Mouse (Mus musculus): ENCODE measurements around the gene Cd177. TPM values are rescaled to one million over a fixed set of nuclear protein-coding genes. Genes with fewer than 3 reads are reported as not detected.
"Not testable (repeated sequence)": the region's sequence is repeated elsewhere in the genome, so short reads cannot be mapped to it uniquely, and the experiment has no call there.

The Cd177 gene
- 0.66 and 1.3 TPM in 2 replicates for polyA plus RNA-seq (2015; fragmentation: Nextera tagmentation; extraction: Ambion mirVana)

DNA sequence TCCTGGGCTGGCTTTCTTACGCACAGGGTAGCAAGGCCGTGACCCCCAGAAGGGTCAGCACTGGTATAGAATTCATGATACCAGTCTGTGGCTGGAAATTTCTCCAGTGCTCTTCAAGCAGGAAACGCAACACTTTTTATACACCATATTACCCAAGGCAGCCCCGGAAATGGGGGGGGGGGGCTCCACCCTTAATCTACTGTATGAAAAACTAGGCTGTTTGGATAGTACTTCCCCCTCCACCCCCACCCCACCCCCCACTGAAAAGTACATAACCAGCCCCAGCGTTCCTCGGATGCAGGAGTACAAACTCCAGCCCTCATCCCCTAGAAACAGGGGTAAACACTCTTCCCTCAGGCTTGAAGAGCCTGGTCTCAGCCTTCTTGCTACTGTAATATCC lies at the start of gene Cd177:
Gene Cd177, minus strand, starts transcription at position 101 of the 400 bp plus-strand sequence.
- no peak within 1 kb of the TSS for H3K4me2 ChIP-seq (replicated peaks)
- no peak within 1 kb of the TSS for H3K27ac ChIP-seq (replicated peaks)
- H3K27me3 ChIP-seq, result no peaks in the 10 kb centered on the region
- 66% methylated on average over 6 of the region's 6 CpGs for WGBS
- no peaks in the 10 kb centered on the region for H3K9me3 ChIP-seq (replicated peaks)
- peaks cover 4% of the 10 kb centered on the region; the same call in 1 of the 2 replicates for H3K4me1 ChIP-seq
- no peak within 1 kb of the TSS for H3K9ac ChIP-seq
- H3K36me3 ChIP-seq, result no peaks in the 10 kb centered on the region
- ATAC-seq (ENCODE audit: insufficient number of reproducible peaks, low FRiP score, low TSS enrichment, low read depth), result no peak
- H3K4me3 ChIP-seq (replicated peaks), result no peak within 1 kb of the TSS

DNA sequence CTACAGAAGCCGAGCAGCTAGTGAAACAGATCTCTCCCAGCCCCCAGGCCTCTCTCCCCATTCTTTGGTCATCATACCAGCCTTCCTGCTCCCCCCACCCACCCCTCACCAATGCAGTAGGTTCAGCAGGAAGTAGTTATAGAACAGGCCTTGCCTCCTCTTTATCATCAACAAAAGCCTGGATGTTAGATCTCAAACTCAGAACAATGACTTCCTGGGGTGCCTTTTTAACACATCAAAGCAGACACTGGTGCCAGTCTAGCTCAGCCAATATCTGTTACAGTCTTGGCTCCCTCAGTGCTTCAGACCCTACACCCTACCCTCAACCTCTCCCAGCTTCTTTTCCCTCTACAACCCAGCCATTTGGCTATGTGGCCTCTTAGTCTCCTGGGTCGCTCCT lies 48.9 kb upstream of the Cd177 start:
- Histone ChIP-seq H3K27ac (replicated peaks) (no peak overlapping the region), H3K4me1 (no peaks in the 10 kb centered on the region), H3K4me3 (replicated peaks) (no peak overlapping the region), H3K36me3 (no peaks in the 10 kb centered on the region), H3K27me3 (no peaks in the 10 kb centered on the region), H3K9ac (no peak overlapping the region), H3K4me2 (replicated peaks) (no peak overlapping the region), H3K9me3 (replicated peaks) (no peaks in the 10 kb centered on the region)
- no peak for ATAC-seq (ENCODE audit: insufficient number of reproducible peaks, low FRiP score, low TSS enrichment, low read depth)
- WGBS, result 37% methylated on average over 2 of the region's 2 CpGs

DNA sequence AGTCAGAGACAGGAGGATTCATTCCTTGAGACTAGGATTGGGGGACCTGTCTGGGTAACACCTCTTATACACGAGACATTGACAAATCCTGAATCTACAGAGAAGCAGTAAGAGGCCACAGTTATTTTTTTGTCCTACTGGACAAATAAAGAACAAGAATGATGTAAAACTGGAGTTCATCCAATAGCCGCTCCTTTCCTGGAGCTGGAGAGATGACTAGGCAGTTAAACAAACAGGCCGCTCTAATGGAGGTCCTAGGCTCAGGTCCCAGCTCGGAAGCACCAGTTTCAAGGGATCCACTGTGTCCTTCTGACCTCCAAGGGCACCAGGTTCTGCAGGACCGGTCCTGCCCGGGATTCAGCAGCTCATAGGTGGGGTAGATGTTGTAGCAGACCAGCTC lies 44.7 kb upstream of the Cd177 start:
- Histone ChIP-seq H3K4me2 (replicated peaks) (no peak overlapping the region), H3K27ac (replicated peaks) (no peak overlapping the region), H3K9me3 (replicated peaks) (no peaks in the 10 kb centered on the region), H3K4me3 (replicated peaks) (no peak overlapping the region), H3K36me3 (no peaks in the 10 kb centered on the region), H3K27me3 (no peaks in the 10 kb centered on the region), H3K9ac (no peak overlapping the region), H3K4me1 (no peaks in the 10 kb centered on the region)
- no peak for ATAC-seq (ENCODE audit: insufficient number of reproducible peaks, low FRiP score, low TSS enrichment, low read depth)
- 69% methylated on average over 6 of the region's 6 CpGs for WGBS

DNA sequence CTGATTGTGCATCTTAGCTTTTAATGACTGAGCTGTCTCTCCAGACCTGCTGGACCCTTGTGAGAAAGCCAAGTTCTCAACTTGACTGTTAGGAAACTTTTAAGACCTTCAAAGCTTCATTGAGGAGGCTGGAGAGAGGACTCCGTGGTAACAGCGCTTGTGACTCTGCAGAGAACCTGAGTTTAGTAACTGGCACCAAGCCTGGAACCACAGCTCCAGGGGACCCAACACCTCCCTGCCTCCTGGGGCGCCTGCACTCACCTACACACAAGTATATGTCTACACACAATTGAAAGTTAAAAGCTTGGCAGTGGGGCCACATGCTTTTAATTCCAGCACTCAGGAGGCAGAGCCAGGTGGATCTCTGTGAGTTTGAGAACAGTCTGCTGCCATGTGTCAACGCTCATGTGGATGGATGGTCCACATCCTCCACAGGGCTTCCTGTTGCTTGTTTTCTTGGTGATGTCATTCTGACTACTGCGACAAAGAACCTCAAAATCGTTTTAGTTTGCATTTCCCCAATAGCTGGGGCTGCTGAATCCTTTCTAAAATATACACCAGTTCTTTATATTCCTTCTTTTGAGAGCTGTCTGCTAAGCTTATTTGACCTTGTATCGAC lies 42.1 kb upstream of the Cd177 start:
- no peak for ATAC-seq (ENCODE audit: insufficient number of reproducible peaks, low FRiP score, low TSS enrichment, low read depth)
- Histone ChIP-seq H3K4me3 (replicated peaks) (no peak overlapping the region), H3K4me2 (replicated peaks) (no peak overlapping the region), H3K4me1 (no peaks in the 10 kb centered on the region), H3K9ac (no peak overlapping the region), H3K27ac (replicated peaks) (no peak overlapping the region), H3K9me3 (replicated peaks) (no peaks in the 10 kb centered on the region), H3K27me3 (no peaks in the 10 kb centered on the region), H3K36me3 (no peaks in the 10 kb centered on the region)
- 77% methylated on average over 7 of the region's 7 CpGs for WGBS

DNA sequence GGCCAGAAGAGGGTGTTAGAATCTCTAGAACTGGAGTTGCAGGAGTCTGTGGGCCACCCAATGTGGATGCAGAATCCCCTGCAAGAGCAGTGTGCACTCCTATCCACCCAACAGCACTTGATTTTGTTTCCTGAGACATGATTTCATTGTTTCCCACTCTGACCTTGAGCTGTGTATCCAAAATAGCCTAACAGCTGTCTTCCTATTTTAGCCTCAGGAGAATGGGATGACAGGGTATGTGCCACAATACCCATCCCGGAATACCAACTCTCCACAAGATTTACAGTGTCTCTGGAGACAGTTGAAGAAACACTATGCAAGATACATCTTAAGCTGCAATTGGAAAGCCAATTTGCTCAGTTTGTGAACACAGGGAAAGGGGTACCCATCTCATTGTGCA lies 37.8 kb upstream of the Cd177 start:
- H3K4me2 ChIP-seq (replicated peaks), result no peak overlapping the region
- H3K36me3 ChIP-seq, result no peaks in the 10 kb centered on the region
- WGBS, result 88% methylated on average over 1 of the region's 1 CpGs
- H3K4me3 ChIP-seq (replicated peaks), result no peak overlapping the region
- no peak overlapping the region for H3K9ac ChIP-seq
- no peaks in the 10 kb centered on the region for H3K27me3 ChIP-seq
- H3K9me3 ChIP-seq (replicated peaks), result no peaks in the 10 kb centered on the region
- ATAC-seq (ENCODE audit: insufficient number of reproducible peaks, low FRiP score, low TSS enrichment, low read depth), result no peak
- no peak overlapping the region for H3K27ac ChIP-seq (replicated peaks)
- H3K4me1 ChIP-seq, result no peaks in the 10 kb centered on the region

DNA sequence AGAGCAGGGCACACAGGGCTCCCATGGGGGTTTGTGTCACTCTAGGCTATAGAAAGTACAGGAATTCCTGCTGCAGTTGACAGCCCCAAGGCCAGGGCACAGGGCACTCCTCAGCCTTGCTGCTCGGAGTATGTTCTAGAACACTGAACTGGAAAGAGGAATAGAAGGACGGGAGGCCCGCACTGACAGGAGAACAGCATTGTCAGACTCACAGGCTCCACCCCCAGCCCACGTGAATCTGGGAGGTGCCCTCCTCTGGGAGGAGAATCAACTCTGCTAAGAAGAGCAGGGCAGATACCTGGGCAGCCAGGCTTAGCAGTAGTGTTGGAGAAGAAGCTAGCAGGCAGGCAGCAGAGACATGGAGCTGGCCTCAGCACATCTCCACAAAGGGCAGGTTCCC lies 16.8 kb upstream of the Cd177 start, which contains the start of gene Ceacam10:
Gene Ceacam10, plus strand, starts transcription at position 289 of the 400 bp plus-strand sequence.
- not testable (repeated sequence) for H3K4me2 ChIP-seq (replicated peaks); H3K27me3 ChIP-seq; H3K9me3 ChIP-seq (replicated peaks); H3K9ac ChIP-seq; H3K4me1 ChIP-seq; H3K36me3 ChIP-seq; H3K4me3 ChIP-seq (replicated peaks); H3K27ac ChIP-seq (replicated peaks)
- 33% methylated on average over 4 of the region's 4 CpGs for WGBS
- ATAC-seq (ENCODE audit: insufficient number of reproducible peaks, low FRiP score, low TSS enrichment, low read depth), result peak; percentile 47; the same call in 1 of the 2 replicates

DNA sequence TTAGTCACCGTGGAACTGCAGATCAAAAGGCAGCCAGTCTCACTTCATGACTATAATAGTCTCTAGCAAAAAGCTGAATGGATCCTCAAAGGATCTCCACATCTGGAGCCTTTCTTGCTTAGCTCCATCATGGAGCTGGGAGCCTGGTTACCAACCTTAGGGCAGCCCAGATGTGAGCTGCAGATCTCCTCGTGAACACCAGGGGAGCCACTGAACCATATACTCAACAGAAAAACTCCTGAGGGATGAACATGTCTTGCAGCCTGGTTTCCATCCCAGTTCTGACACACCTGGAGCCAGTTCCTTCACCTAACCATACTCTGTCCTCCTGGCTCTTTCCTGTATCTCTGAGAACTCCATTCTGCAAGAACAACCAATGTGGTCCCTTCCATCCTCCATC lies 16.0 kb upstream of the Cd177 start:
- Histone ChIP-seq H3K4me3 (replicated peaks) (no peak overlapping the region), H3K9me3 (replicated peaks) (no peaks in the 10 kb centered on the region), H3K27me3 (no peaks in the 10 kb centered on the region), H3K4me1 (no peaks in the 10 kb centered on the region), H3K9ac (no peak overlapping the region), H3K36me3 (no peaks in the 10 kb centered on the region), H3K27ac (replicated peaks) (no peak overlapping the region), H3K4me2 (replicated peaks) (no peak overlapping the region)
- 67% methylated on average over 2 of the region's 2 CpGs for WGBS
- no peak for ATAC-seq (ENCODE audit: insufficient number of reproducible peaks, low FRiP score, low TSS enrichment, low read depth)

DNA sequence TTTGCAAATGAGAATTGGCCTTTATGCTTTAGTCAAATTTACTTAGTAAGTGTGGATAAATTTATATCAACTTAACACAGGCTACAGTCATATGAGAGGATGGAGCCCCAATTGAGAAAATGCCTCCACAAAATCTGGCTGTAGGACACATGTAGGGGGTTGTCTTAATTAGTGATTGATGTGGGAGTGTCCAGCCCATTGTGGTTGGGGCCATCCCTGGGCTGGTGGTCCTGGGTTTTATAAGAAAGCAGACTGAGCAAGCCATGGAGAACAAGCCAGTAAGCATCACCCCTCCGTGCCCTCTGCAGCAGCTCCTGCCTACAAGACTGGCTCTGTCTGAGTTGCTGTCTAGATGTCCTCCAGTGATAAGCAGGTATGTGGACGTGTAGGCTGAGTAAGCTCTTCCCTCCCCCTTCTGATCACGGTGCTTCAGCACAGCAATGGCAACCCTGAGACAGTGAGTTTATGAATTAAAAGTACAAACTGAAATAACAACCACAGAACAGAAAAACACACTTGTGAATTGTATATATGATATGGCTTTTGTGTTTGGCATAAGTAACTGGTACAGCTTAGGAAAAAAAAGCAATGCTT lies 13.9 kb upstream of the Cd177 start:
- H3K27me3 ChIP-seq, result no peaks in the 10 kb centered on the region
- no peak overlapping the region for H3K9ac ChIP-seq
- no peak for ATAC-seq (ENCODE audit: insufficient number of reproducible peaks, low FRiP score, low TSS enrichment, low read depth)
- WGBS, result 39% methylated on average over 3 of the region's 3 CpGs
- no peaks in the 10 kb centered on the region for H3K4me1 ChIP-seq
- H3K9me3 ChIP-seq (replicated peaks), result no peaks in the 10 kb centered on the region
- H3K27ac ChIP-seq (replicated peaks), result no peak overlapping the region
- no peak overlapping the region for H3K4me3 ChIP-seq (replicated peaks)
- H3K36me3 ChIP-seq, result no peaks in the 10 kb centered on the region
- no peak overlapping the region for H3K4me2 ChIP-seq (replicated peaks)

DNA sequence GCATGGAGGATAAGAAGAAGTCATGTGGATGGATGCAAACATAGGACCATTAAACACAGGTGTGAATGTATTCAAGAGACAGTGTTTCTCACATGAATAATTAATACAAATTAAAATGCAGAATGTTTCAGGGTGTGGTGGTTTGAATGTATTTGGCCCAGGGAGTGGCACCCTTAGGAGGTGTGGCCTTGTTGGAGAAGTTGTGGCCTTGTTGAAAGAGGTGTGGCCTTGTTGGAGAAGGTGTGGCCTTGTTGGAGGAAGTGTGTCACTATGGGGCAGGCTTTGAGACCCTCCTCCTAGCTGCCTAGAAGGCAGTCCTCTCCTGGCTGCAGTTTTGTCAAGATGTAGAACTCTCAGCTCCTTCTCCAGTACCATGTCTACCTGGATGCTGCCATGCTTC lies 11.2 kb upstream of the Cd177 start:
- Histone ChIP-seq H3K4me1 (no peaks in the 10 kb centered on the region), H3K4me3 (replicated peaks) (no peak overlapping the region), H3K4me2 (replicated peaks) (no peak overlapping the region), H3K36me3 (no peaks in the 10 kb centered on the region), H3K9ac (no peak overlapping the region), H3K9me3 (replicated peaks) (no peaks in the 10 kb centered on the region), H3K27ac (replicated peaks) (no peak overlapping the region), H3K27me3 (no peaks in the 10 kb centered on the region)
- ATAC-seq (ENCODE audit: insufficient number of reproducible peaks, low FRiP score, low TSS enrichment, low read depth), result no peak

DNA sequence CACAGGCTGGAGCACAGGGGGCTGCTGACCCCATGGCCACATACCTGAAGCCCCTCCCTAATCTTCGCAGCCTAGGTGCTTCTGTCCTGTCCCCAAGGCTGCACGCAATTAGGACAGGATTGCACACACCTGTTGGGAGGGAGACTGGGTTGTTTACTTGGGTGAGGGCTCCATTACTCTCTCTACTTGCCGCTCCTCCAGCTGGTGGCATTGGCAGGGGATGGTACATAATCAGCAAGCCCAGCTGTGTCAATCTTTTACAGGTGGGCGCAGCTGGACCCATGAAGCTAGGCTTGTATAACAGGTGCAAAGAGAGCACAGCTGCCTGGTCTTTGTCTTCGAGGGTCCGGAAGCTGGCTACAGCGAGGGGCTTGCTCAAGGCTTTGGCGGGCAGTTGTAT lies 2.5 kb upstream of the Cd177 start:
- Histone ChIP-seq H3K36me3 (no peaks in the 10 kb centered on the region), H3K4me3 (replicated peaks) (no peak overlapping the region), H3K4me2 (replicated peaks) (no peak overlapping the region), H3K4me1 (peaks cover 4% of the 10 kb centered on the region; the same call in 1 of the 2 replicates), H3K27me3 (no peaks in the 10 kb centered on the region), H3K9me3 (replicated peaks) (no peaks in the 10 kb centered on the region), H3K27ac (replicated peaks) (no peak overlapping the region), H3K9ac (no peak overlapping the region)
- WGBS, result 75% methylated on average over 8 of the region's 8 CpGs
- no peak for ATAC-seq (ENCODE audit: insufficient number of reproducible peaks, low FRiP score, low TSS enrichment, low read depth)

DNA sequence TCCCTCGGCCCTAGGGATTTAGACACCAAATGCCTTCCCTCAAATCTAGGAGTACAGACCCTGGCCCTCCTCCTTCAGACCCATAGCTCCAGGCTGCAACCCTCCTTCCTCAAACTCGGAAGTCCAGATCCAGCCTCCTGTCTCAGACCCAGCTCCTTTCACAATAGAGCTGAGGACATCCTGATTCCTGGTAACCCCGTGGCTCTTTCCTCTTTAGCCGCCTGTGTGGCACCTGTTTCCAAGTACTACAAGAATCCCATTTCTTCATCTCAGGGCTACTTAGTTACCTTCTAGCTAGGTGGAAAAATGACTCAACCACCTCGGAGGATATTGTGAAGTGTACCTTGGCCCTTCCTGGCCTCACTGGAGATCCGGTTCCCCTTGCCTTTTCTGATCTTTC lies 1.1 kb upstream of the Cd177 start:
- ATAC-seq (ENCODE audit: insufficient number of reproducible peaks, low FRiP score, low TSS enrichment, low read depth), result no peak
- peaks cover 4% of the 10 kb centered on the region; the same call in 1 of the 2 replicates for H3K4me1 ChIP-seq
- H3K27ac ChIP-seq (replicated peaks), result no peak overlapping the region
- H3K9ac ChIP-seq, result no peak overlapping the region
- H3K27me3 ChIP-seq, result no peaks in the 10 kb centered on the region
- no peaks in the 10 kb centered on the region for H3K9me3 ChIP-seq (replicated peaks)
- H3K4me3 ChIP-seq (replicated peaks), result no peak overlapping the region
- WGBS, result 71% methylated on average over 6 of the region's 6 CpGs
- no peaks in the 10 kb centered on the region for H3K36me3 ChIP-seq
- H3K4me2 ChIP-seq (replicated peaks), result no peak overlapping the region

DNA sequence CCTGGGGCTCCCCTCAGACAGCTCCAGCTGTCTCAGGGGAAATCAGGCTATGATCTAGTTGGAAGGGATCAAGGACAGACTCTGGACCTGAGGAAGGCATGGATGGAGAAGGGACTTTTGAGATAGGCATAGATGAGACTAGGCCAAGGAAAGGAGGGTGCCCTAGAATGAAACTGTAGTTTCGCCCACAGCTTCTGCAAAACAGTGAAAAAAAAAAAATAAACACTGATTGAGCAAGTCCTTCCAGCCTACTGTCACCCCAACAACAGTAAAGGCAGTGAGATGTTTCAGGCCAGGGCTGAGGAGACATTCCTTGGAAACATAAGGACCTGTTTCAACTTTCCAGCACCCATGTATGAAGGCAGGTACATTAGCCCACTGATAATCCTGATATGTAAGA lies 1.6 kb downstream of the Cd177 start:
- H3K27ac ChIP-seq (replicated peaks), result no peak overlapping the region
- H3K9me3 ChIP-seq (replicated peaks), result no peaks in the 10 kb centered on the region
- ATAC-seq (ENCODE audit: insufficient number of reproducible peaks, low FRiP score, low TSS enrichment, low read depth), result no peak
- H3K9ac ChIP-seq, result no peak overlapping the region
- no peak overlapping the region for H3K4me2 ChIP-seq (replicated peaks)
- 95% methylated on average over 1 of the region's 1 CpGs for WGBS
- H3K27me3 ChIP-seq, result no peaks in the 10 kb centered on the region
- H3K36me3 ChIP-seq, result no peaks in the 10 kb centered on the region
- H3K4me3 ChIP-seq (replicated peaks), result no peak overlapping the region
- peaks cover 4% of the 10 kb centered on the region; the same call in 1 of the 2 replicates for H3K4me1 ChIP-seq
